Mouse (Mus musculus) testis, adult 2 months (tissue): Measurements from ENCODE around the gene Ccl3.

Experiments used
- CTCF ChIP-seq: fragments of 200-500 bp; IDR thresholded peaks from 2 replicates; pipeline ENCODE4 v1.5.1; 2012; ENCODE audit warnings: low read depth, mild to moderate bottlenecking, inconsistent platforms, low read length, moderate library complexity; ENCODE audit not compliant: control insufficient read depth, insufficient read depth, insufficient replicate concordance
- POLR2A ChIP-seq: fragments of 200-500 bp; IDR thresholded peaks from 2 replicates; pipeline ENCODE4 v1.6.1; 2012; ENCODE audit warnings: low read depth, mild to moderate bottlenecking, inconsistent platforms, low read length, moderate library complexity; ENCODE audit not compliant: control insufficient read depth

GRCm38 (mm10) chr11:83649305-83649841 lies at the start of gene Ccl3:
- no peak for TF ChIP-seq CTCF
- TF ChIP-seq POLR2A: no peak
